Mouse (Mus musculus): ENCODE results near the gene Tmem211. TPM values are rescaled to one million over a fixed set of nuclear protein-coding genes. Genes with fewer than 3 reads are reported as not detected.

The Tmem211 gene
- polyA plus RNA-seq, 1 experiment from 2014 or later: 1.3 TPM

DNA sequence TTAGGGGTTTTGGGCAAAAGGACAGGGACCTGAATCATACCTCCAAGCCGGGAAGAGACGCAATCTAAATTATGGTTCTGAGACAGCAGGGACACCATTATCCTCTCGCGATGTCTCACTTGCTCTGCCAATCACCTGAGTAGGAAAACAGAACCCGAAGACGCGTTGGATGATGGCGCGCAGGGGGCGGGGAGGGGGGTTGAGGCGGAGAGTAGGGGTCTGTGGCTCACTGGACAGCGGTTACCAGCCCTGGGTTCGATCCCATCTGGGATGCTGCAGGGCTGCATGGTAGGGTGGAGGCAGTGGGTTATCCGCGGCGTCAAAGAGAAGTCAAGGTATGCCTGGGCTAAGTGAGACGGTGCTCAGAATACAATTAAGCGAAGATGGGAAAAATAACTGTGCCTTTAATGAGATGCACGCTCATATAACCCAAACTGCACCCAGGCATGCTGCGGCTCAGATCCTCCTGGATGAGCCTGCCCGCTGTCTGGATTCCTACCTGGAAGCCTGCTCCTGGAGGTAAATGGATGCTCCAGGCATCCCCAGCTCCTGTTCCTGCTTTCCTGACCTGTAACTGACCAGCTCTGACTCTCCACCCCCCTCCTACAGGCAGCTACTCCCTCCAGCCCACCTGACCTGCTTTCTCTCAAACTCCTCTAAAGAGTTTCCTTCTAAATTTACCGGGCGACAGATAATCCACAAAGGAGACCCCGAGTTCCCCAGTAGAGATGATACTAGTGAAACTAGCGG is 848 bp upstream of the Tmem211 start:
- H3K27ac ChIP-seq (replicated peaks): peak overlapping the region; percentile 49

GRCm38 (mm10) chr5:113230196-113230595 is 3.5 kb downstream of the Tmem211 start:
- Histone ChIP-seq H3K4me1 (peaks cover 15% of the 10 kb centered on the region), H3K9ac (no peak overlapping the region), H3K27me3 (no peaks in the 10 kb centered on the region; the same call in 1 of the 2 replicates), H3K36me3 (no peaks in the 10 kb centered on the region), H3K4me3 (replicated peaks) (no peak overlapping the region), H3K27ac (replicated peaks) (no peak overlapping the region), H3K4me2 (replicated peaks) (no peak overlapping the region), H3K9me3 (replicated peaks) (no peaks in the 10 kb centered on the region)
- no peak for ATAC-seq (ENCODE audit: insufficient number of reproducible peaks, low FRiP score, low TSS enrichment, low read depth)
- WGBS: 78% methylated on average over 5 of the region's 5 CpGs

More for the DNA sequence above, 848 bp upstream of the Tmem211 start:
- no peak for ATAC-seq (ENCODE audit: insufficient number of reproducible peaks, low FRiP score, low TSS enrichment, low read depth)
- Histone ChIP-seq H3K36me3 (no peaks in the 10 kb centered on the region), H3K4me1 (peaks cover 15% of the 10 kb centered on the region), H3K4me3 (replicated peaks) (peak overlapping the region; percentile 30), H3K9ac (no peak overlapping the region), H3K4me2 (replicated peaks) (peak overlapping the region; percentile 49), H3K27me3 (peaks cover 2% of the 10 kb centered on the region), H3K9me3 (replicated peaks) (no peaks in the 10 kb centered on the region)
- 10% methylated on average over 25 of the region's 25 CpGs for WGBS

DNA sequence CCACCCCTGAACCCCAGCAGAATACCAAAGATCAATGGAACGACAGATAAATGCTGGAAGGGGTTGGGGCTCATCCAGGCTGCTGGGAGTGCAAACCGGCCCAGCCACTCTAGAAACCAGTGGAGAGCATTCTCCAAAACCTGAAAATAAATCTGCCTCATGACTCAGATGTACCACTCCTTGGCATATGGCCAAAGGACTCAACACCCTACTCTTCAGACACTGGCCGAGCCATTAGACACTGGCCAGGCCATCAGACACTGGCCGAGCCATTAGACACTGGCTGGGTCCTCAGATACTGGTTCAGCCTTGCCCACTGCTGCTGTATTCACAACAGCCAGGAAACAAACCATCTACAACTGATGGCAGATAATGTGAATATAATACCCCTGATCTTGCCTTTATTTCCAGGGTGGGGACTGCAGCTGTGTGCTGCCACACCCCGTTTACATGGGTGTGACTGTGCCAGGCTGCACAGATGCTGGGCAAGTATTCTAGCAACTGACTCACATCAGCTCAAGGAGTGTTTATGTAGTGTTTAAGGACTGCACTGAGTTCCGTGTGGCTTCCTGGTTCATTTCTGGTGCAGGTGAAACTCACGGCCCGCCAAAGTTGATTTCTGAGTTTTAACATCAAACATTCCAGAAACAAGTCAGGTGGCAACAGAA is 22.7 kb downstream of the Tmem211 start:
- no peaks in the 10 kb centered on the region for H3K9me3 ChIP-seq (replicated peaks)
- ATAC-seq (ENCODE audit: insufficient number of reproducible peaks, low FRiP score, low TSS enrichment, low read depth): peak; percentile 44; the same call in 1 of the 2 replicates
- H3K4me2 ChIP-seq (replicated peaks): no peak overlapping the region
- WGBS: 65% methylated on average over 8 of the region's 8 CpGs
- no peaks in the 10 kb centered on the region for H3K27me3 ChIP-seq
- H3K4me1 ChIP-seq: no peaks in the 10 kb centered on the region
- peak overlapping the region; percentile 78 for H3K27ac ChIP-seq (replicated peaks)
- H3K36me3 ChIP-seq: no peaks in the 10 kb centered on the region
- no peak overlapping the region for H3K4me3 ChIP-seq (replicated peaks)
- no peak overlapping the region for H3K9ac ChIP-seq

GRCm38 (mm10) chr5:113250806-113251205 is 24.1 kb downstream of the Tmem211 start:
- H3K4me1 ChIP-seq: no peaks in the 10 kb centered on the region
- H3K4me3 ChIP-seq (replicated peaks): no peak overlapping the region
- ATAC-seq (ENCODE audit: insufficient number of reproducible peaks, low FRiP score, low TSS enrichment, low read depth): no peak
- H3K36me3 ChIP-seq: no peaks in the 10 kb centered on the region
- no peaks in the 10 kb centered on the region for H3K27me3 ChIP-seq
- no peaks in the 10 kb centered on the region for H3K9me3 ChIP-seq (replicated peaks)
- no peak overlapping the region for H3K4me2 ChIP-seq (replicated peaks)
- WGBS: 94% methylated on average over 11 of the region's 11 CpGs
- no peak overlapping the region for H3K27ac ChIP-seq (replicated peaks)
- no peak overlapping the region for H3K9ac ChIP-seq

GRCm38 (mm10) chr5:113265637-113266036 is 38.9 kb downstream of the Tmem211 start:
- Histone ChIP-seq H3K4me1 (no peaks in the 10 kb centered on the region), H3K36me3 (no peaks in the 10 kb centered on the region), H3K4me3 (replicated peaks) (no peak overlapping the region), H3K4me2 (replicated peaks) (no peak overlapping the region), H3K27me3 (no peaks in the 10 kb centered on the region), H3K9ac (no peak overlapping the region), H3K9me3 (replicated peaks) (0 out of 2 replicates have a peak, but pooled peaks cover 3% of the 10 kb centered on the region), H3K27ac (replicated peaks) (no peak overlapping the region)
- no peak for ATAC-seq (ENCODE audit: insufficient number of reproducible peaks, low FRiP score, low TSS enrichment, low read depth)
- 82% methylated on average over 8 of the region's 8 CpGs for WGBS

DNA sequence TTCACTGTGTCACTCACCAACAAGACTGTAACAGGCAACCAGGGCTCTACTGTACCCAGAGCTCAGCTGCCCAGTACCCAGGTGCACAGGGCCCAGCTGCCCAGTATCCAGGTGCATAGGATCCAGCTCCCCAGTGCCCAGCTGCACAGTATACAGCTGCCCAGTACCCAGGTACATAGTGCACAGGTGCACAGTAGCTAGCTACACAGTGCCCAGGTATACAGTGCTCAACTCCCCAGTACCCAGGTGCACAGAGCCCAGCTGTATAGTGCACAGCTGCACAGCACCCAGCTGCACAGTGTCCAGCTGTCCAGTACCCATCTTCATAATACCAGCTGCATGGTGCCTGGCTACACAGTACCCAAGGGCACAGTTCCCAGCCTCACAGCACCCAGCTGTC is 41.5 kb downstream of the Tmem211 start:
- H3K4me2 ChIP-seq (replicated peaks): no peak overlapping the region
- no peaks in the 10 kb centered on the region for H3K27me3 ChIP-seq
- H3K27ac ChIP-seq (replicated peaks): no peak overlapping the region
- no peaks in the 10 kb centered on the region for H3K36me3 ChIP-seq
- no peak overlapping the region for H3K4me3 ChIP-seq (replicated peaks)
- no peaks in the 10 kb centered on the region for H3K4me1 ChIP-seq
- H3K9ac ChIP-seq: no peak overlapping the region
- 0 out of 2 replicates have a peak, but pooled peaks cover 3% of the 10 kb centered on the region for H3K9me3 ChIP-seq (replicated peaks)
- no peak for ATAC-seq (ENCODE audit: insufficient number of reproducible peaks, low FRiP score, low TSS enrichment, low read depth)

DNA sequence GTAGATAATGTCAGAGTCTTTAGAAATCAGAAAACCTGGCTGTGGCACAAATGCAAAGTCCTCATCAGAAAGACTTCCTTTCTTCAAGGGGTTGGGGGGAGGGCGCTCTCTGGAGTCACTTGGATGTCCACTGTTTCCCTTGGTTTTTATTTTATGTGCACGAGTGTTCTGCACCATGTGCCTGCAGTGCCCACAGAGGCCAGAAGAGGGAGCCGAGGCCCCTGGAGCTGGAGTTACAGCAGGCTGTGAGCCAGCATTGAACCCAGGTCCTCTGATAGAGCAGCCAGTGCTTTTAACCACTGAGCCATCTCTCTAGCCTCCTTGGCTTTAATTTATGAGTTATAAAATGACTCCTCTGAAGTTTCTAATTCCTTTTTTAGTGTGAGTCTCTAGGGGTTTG is 43.3 kb downstream of the Tmem211 start:
- H3K36me3 ChIP-seq: no peaks in the 10 kb centered on the region
- WGBS: 74% methylated on average over 3 of the region's 3 CpGs
- no peak for ATAC-seq (ENCODE audit: insufficient number of reproducible peaks, low FRiP score, low TSS enrichment, low read depth)
- H3K4me1 ChIP-seq: no peaks in the 10 kb centered on the region
- no peak overlapping the region for H3K9ac ChIP-seq
- no peaks in the 10 kb centered on the region for H3K27me3 ChIP-seq
- no peak overlapping the region for H3K27ac ChIP-seq (replicated peaks)
- no peak overlapping the region for H3K4me2 ChIP-seq (replicated peaks)
- H3K9me3 ChIP-seq (replicated peaks): no peaks in the 10 kb centered on the region
- H3K4me3 ChIP-seq (replicated peaks): no peak overlapping the region

GRCm38 (mm10) chr5:113271207-113271811 is 44.6 kb downstream of the Tmem211 start:
- Histone ChIP-seq H3K9ac (no peak overlapping the region), H3K4me2 (replicated peaks) (no peak overlapping the region), H3K36me3 (no peaks in the 10 kb centered on the region), H3K27me3 (no peaks in the 10 kb centered on the region), H3K4me3 (replicated peaks) (no peak overlapping the region), H3K4me1 (no peaks in the 10 kb centered on the region), H3K27ac (replicated peaks) (no peak overlapping the region), H3K9me3 (replicated peaks) (no peaks in the 10 kb centered on the region)
- no peak for ATAC-seq (ENCODE audit: insufficient number of reproducible peaks, low FRiP score, low TSS enrichment, low read depth)
- WGBS: 61% methylated on average over 11 of the region's 11 CpGs

DNA sequence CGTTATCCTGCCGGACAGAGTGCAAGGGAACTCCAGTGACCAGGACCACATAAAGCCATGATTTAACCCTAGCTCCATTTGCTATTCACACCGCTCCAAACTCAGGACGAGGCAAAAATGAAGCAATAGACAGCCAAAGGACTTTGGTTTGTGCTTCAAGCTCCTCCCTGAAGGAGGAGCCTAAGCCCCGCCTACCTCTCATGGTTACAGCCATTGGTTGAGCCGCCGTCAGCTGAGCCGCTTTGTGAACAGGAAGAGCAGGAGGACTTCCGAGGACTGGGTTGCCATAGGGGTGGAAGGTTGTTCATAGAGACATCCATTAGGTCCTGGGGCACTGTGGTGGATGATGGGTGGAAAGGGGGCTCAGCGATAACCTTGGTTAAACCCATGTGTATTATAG is 49.1 kb downstream of the Tmem211 start:
- no peaks in the 10 kb centered on the region for H3K36me3 ChIP-seq
- no peaks in the 10 kb centered on the region for H3K9me3 ChIP-seq (replicated peaks)
- no peak overlapping the region for H3K27ac ChIP-seq (replicated peaks)
- WGBS: 73% methylated on average over 10 of the region's 10 CpGs
- no peak for ATAC-seq (ENCODE audit: insufficient number of reproducible peaks, low FRiP score, low TSS enrichment, low read depth)
- H3K4me3 ChIP-seq (replicated peaks): no peak overlapping the region
- no peak overlapping the region for H3K4me2 ChIP-seq (replicated peaks)
- no peak overlapping the region for H3K9ac ChIP-seq
- H3K4me1 ChIP-seq: no peaks in the 10 kb centered on the region
- no peaks in the 10 kb centered on the region for H3K27me3 ChIP-seq

DNA sequence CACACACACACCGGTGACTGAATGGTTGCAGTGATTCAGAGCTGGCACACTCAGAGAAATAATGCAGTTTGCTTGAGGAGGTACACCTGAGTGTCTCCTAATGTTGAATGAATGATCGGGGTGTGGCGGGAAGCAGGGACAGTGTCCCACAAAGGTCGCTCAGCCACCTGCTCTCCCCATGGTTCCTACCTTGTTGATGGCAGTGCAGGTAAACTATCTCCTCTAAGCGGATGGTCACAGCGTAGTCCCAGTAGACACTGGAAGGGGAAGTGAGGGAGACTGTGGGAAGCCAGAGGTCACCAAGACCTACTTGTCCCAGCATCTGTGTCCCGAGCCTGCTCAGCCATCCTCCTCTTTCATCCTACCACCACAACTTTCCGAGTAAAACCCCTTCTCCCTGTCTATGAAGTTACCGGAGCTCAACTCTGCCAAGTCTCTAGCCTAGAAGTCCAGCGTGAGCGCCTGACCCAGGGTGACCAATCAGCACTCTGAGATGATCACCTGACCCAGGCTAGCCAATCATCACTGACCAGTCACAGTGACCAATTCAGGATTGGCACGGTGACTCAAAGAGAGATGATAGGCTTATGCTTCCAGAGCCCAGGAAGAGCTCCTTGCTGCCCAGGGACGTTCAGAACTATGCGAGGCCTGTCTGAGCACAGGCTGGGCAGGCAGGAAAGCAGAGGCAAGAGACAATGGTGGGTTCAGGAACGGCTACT is 53.6 kb downstream of the Tmem211 start:
- ATAC-seq (ENCODE audit: insufficient number of reproducible peaks, low FRiP score, low TSS enrichment, low read depth): peak; percentile 37; the same call in 1 of the 2 replicates
- no peaks in the 10 kb centered on the region for H3K4me1 ChIP-seq
- H3K4me2 ChIP-seq (replicated peaks): no peak overlapping the region
- peaks cover 4% of the 10 kb centered on the region; the same call in 1 of the 2 replicates for H3K27me3 ChIP-seq
- peak overlapping the region; percentile 16; the same call in 1 of the 2 replicates for H3K4me3 ChIP-seq (replicated peaks)
- H3K27ac ChIP-seq (replicated peaks): no peak overlapping the region
- 31% methylated on average over 15 of the region's 15 CpGs for WGBS
- H3K9ac ChIP-seq: no peak overlapping the region
- H3K9me3 ChIP-seq (replicated peaks): no peaks in the 10 kb centered on the region
- H3K36me3 ChIP-seq: no peaks in the 10 kb centered on the region

DNA sequence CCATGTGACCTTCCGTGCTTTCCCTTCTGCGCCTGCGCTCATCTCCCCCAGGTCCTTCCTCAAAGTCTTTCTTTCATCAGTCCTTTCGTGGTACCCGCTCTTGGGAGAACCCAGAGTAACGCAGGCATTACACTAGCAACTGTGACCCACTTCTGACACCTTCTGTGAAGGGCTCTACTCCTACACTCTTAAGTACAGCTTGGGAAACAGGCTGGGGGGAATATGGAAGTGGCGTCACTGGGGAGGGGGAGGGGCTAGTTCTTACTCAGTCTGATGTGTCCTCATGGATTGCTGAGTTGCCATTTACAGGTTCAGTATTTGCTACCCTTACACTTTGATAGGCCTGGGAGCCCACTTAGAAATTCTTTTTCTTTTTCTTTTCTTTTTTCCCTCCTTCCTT is 54.8 kb downstream of the Tmem211 start:
- no peak overlapping the region for H3K4me2 ChIP-seq (replicated peaks)
- H3K27me3 ChIP-seq: peaks cover 14% of the 10 kb centered on the region; the same call in 1 of the 2 replicates
- no peaks in the 10 kb centered on the region for H3K36me3 ChIP-seq
- H3K9ac ChIP-seq: no peak overlapping the region
- H3K4me3 ChIP-seq (replicated peaks): no peak overlapping the region
- no peak overlapping the region for H3K27ac ChIP-seq (replicated peaks)
- no peak for ATAC-seq (ENCODE audit: insufficient number of reproducible peaks, low FRiP score, low TSS enrichment, low read depth)
- no peaks in the 10 kb centered on the region for H3K9me3 ChIP-seq (replicated peaks)
- H3K4me1 ChIP-seq: no peaks in the 10 kb centered on the region
- 90% methylated on average over 7 of the region's 7 CpGs for WGBS
